Mouse (Mus musculus) olfactory bulb, adult 2 months (tissue): ENCODE data around the gene Col15a1. TPM values are rescaled to one million over a fixed set of nuclear protein-coding genes. Genes with fewer than 3 reads are reported as not detected.

Source experiments
- H3K27ac ChIP-seq: fragments of 200-500 bp; 2 replicates; pipeline ENCODE4 v1.5.1; 2012; ENCODE audit warnings: low read depth, low read length; ENCODE audit not compliant: insufficient read depth
- H3K4me1 ChIP-seq: fragments of 200-500 bp; 2 replicates; pipeline ENCODE4 v1.6.1; 2012; ENCODE audit warnings: low read length; ENCODE audit not compliant: control insufficient read depth, insufficient read depth
- H3K4me3 ChIP-seq: fragments of 200-500 bp; 2 replicates; pipeline ENCODE4 v1.5.1; 2012; ENCODE audit warnings: mild to moderate bottlenecking, low read depth, low read length, moderate library complexity; ENCODE audit not compliant: insufficient read depth
- CTCF ChIP-seq: fragments of 200-500 bp; IDR thresholded peaks from 2 replicates; pipeline ENCODE4 v1.5.1; 2012; ENCODE audit warnings: low read depth, mild to moderate bottlenecking, low read length, moderate library complexity; ENCODE audit not compliant: insufficient read depth
- POLR2A ChIP-seq: fragments of 200-500 bp; IDR thresholded peaks from 2 replicates; pipeline ENCODE4 v1.6.1; 2012; ENCODE audit warnings: mild to moderate bottlenecking, low read depth, low read length, moderate library complexity; ENCODE audit not compliant: insufficient read depth
- WGBS: fragments of 180-500 bp; shearing (Covaris S2); methylation state at CpG from one replicate; pipeline ENCODE4 v1.1.7; 2018; 5-methylcytosine and 5-hydroxymethylcytosine counted together
- polyA plus RNA-seq: library from polyadenylated mRNA; stranded (reverse); fragments of >200 nt; gene quantifications from 2 replicates; pipeline ENCODE4 v1.2.4, GENCODE M21; 2012; ENCODE audit warnings: low replicate concordance; ENCODE audit not compliant: missing spikeins, insufficient read depth, insufficient read length

Gene Col15a1
- polyA plus RNA-seq, 1 experiment: not detected

DNA sequence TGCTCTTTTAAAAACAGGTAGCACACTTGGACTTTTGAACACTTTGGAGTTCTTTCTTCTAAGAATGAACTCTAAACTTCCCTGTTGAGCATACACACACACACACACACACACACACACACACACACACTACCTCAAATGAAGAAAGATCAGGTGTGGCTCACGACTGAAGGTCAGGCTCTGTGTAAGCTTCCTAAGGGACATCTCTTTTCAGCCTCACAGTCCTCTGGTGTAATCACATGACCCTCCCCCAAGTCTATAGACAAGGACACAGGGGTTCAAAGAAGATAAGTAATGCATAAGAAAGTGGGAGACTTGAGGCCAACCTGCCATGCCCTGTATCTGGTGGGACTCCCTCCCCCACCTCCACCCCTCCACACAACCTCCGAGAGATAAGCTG, 82.5 kb downstream of the Col15a1 start:
- TF ChIP-seq POLR2A (no peak), CTCF (no peak)
- no peak overlapping the region for H3K27ac ChIP-seq
- 93% methylated on average over 2 of the region's 2 CpGs for WGBS
- H3K4me3 ChIP-seq: no peak overlapping the region
- peaks cover 12% of the 10 kb centered on the region for H3K4me1 ChIP-seq

DNA sequence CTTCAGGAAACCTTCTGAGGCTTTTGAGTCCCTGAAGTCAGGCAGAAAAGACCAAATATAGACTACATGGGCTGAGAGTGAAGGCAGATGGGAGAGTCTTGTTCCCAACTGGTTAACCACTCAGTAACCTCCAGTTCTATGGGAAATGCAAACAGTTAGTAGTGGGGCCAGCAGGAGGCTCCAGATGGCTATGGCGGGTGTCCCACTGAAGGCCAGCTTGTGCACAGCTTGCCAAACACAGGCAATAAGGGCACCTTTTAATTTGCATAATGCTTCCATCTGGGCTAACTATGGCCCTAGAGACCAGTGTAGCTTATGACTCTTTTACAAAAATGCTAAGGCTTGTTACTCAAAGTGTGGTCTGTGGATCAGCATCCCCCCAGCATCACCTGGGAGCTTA, 83.1 kb downstream of the Col15a1 start:
- peaks cover 12% of the 10 kb centered on the region for H3K4me1 ChIP-seq
- no peak overlapping the region for H3K4me3 ChIP-seq
- H3K27ac ChIP-seq: no peak overlapping the region
- TF ChIP-seq CTCF: no peak
- TF ChIP-seq POLR2A: no peak
- 83% methylated on average over 1 of the region's 1 CpGs for WGBS

- WGBS: 67% methylated on average over 4 of the region's 4 CpGs
- no peak overlapping the region for H3K27ac ChIP-seq
Observed at GRCm38 (mm10) chr4:47292956-47293355, 85.0 kb downstream of the Col15a1 start.

DNA sequence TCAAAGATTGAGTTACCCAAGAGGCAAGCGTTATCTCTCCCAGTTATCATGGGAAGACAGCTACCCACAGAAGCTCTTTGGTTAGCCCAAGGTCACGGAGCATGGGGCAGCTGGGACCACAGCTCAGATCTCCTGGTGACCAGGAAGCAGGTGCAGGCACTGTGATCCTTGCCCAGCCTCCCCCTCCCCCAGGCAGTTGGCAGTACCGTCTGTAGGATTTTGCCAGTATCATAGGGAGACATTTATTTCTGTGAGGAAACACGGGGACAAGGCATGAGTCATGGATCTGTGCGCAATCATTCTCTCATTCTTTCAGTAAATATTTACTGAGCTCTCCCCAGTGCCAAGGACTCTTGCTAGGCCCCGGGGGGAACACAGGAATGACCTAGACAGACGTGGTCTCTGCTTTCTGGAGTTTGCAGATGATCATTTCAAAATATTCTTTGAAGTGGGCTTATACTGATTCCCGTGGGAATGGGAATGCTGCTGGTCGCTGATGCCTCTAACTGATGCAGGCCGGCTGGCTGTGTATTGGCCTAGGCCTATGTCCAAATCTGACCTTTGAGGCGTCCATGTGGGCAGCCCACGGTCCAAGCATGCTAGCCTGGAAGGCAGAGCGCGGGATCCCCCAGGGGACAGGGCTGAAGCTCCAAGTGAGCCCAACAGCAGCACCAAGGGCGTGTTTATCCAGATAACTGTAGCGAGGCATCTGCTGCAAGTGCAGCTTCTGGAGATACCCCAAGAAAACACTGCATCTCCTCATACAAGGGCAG, 86.0 kb downstream of the Col15a1 start:
- 0 out of 2 replicates have a peak overlapping the region, but pooled peaks have one; percentile 10 for H3K27ac ChIP-seq
- no peak for TF ChIP-seq CTCF
- H3K4me3 ChIP-seq: no peak overlapping the region
- peaks cover 12% of the 10 kb centered on the region for H3K4me1 ChIP-seq
- 62% methylated on average over 16 of the region's 16 CpGs for WGBS

More at GRCm38 (mm10) chr4:47292956-47293355, 85.0 kb downstream of the Col15a1 start:
- no peak for TF ChIP-seq POLR2A
- TF ChIP-seq CTCF: no peak
- H3K4me3 ChIP-seq: no peak overlapping the region
- H3K4me1 ChIP-seq: peaks cover 12% of the 10 kb centered on the region

- H3K27ac ChIP-seq: no peak overlapping the region
- peaks cover 12% of the 10 kb centered on the region for H3K4me1 ChIP-seq
- no peak overlapping the region for H3K4me3 ChIP-seq
- WGBS: 95% methylated on average over 7 of the region's 7 CpGs
- no peak for TF ChIP-seq POLR2A
- no peak for TF ChIP-seq CTCF
Observed at GRCm38 (mm10) chr4:47294544-47295070, 86.6 kb downstream of the Col15a1 start.

GRCm38 (mm10) chr4:47295547-47295946, 87.6 kb downstream of the Col15a1 start:
- TF ChIP-seq CTCF (no peak), POLR2A (no peak)
- H3K27ac ChIP-seq: no peak overlapping the region
- H3K4me3 ChIP-seq: no peak overlapping the region
- peaks cover 12% of the 10 kb centered on the region for H3K4me1 ChIP-seq
- 73% methylated on average over 3 of the region's 3 CpGs for WGBS

DNA sequence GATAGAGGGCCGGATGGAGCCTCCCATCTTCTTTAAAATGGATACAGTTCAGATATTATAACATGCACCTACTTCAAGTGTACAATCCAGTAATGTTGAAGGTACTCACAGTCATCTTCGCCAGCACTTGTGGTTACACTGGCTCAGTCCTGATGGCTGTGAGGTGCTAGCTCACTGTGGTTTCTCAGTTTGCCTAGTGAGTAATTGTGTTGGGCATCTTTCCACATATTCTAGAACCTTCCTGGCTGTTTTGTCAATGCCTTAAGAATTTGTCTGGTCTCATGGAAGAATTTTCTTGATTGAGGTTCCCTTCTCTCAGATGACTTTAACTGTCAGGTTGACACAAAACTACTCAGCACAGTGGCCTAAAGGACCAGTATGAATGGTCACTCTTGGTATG, 92.7 kb downstream of the Col15a1 start:
- no peaks in the 10 kb centered on the region for H3K4me1 ChIP-seq
- H3K27ac ChIP-seq: no peak overlapping the region
- 90% methylated on average over 2 of the region's 2 CpGs for WGBS
- TF ChIP-seq POLR2A (no peak), CTCF (no peak)
- H3K4me3 ChIP-seq: no peak overlapping the region

GRCm38 (mm10) chr4:47302610-47303009, 94.6 kb downstream of the Col15a1 start:
- H3K27ac ChIP-seq: no peak overlapping the region
- TF ChIP-seq POLR2A (no peak), CTCF (no peak)
- WGBS: 93% methylated on average over 7 of the region's 7 CpGs
- H3K4me1 ChIP-seq: no peaks in the 10 kb centered on the region
- H3K4me3 ChIP-seq: no peak overlapping the region

DNA sequence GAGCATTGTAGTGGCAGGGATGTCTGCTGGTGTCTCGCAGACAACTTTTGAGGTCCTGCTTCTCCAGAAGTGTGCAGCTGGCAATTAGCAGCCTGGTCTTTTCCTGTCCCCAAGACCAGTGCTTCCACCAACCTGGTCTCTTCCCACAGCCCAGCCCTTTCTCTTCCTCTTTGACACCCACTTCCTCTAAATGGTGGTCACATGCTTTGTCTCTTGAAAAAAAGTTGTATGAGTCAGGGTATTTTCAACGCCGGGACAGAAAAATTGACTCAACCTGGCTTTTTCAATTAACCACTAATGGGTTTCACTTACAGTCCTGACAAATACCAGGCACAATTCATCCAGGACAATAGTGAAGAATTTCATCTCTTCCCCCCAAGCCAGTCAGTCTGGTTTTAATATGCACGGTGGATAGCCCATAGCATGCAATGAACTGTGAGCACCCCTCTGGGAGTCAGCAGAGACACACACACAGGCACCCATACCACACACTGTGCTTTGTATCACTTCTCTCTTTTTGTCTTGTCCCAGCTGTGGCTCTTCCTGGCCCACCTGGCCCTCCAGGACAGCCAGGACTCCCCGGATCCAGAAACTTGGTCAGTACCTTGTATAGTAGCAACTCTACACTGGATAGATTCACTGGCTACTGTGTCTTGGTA, 95.5 kb downstream of the Col15a1 start:
- WGBS: 69% methylated on average over 5 of the region's 5 CpGs
- Histone ChIP-seq H3K4me1 (no peaks in the 10 kb centered on the region), H3K4me3 (no peak overlapping the region), H3K27ac (no peak overlapping the region)
- TF ChIP-seq POLR2A: no peak
- no peak for TF ChIP-seq CTCF
